Mouse (Mus musculus): Measurements from ENCODE around the gene Cdkl1. TPM values are rescaled to one million over a fixed set of nuclear protein-coding genes. Genes with fewer than 3 reads are reported as not detected.

Cdkl1 gene
- total and polyA plus RNA-seq, 3 experiments, result 0.27 to 2.6 (median 1.3) TPM

DNA sequence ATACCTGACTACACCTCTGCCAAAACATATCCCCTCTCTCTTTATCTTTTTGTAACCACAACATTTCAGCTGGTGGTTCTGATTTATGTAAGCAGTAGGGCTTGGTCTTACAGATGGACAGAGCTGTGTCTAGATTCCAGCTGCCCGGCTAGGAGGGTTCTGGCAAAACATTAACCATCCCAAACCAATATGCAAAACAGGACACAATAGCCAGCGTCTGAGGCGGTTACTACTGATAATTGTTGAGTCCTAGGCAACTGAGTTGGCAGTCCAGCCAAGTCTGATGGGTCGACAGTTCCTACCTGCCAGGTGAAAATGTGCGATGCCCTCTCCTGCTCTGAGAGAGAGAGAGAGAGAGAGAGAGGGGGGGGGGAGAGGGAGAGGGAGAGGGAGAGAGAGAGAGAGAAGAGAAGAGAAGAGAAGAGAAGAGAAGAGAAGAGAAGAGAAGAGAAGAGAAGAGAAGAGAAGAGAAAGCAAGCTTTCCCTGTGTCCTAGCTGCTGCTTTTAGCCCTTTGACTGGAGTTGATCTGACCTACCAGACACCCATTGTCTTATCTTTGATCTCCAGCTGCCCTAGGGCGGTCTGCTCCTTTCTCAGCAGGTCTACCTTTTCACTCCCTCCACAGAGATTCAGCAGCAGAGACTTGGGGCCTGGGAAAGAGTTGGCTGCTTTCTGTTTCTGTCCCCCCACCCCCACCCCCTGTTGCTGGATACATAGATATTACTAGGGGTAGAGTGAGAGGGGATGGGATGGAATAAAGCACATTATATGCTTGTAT is 7.6 kb downstream of the Cdkl1 start:
- no peak for DNase-seq

DNA sequence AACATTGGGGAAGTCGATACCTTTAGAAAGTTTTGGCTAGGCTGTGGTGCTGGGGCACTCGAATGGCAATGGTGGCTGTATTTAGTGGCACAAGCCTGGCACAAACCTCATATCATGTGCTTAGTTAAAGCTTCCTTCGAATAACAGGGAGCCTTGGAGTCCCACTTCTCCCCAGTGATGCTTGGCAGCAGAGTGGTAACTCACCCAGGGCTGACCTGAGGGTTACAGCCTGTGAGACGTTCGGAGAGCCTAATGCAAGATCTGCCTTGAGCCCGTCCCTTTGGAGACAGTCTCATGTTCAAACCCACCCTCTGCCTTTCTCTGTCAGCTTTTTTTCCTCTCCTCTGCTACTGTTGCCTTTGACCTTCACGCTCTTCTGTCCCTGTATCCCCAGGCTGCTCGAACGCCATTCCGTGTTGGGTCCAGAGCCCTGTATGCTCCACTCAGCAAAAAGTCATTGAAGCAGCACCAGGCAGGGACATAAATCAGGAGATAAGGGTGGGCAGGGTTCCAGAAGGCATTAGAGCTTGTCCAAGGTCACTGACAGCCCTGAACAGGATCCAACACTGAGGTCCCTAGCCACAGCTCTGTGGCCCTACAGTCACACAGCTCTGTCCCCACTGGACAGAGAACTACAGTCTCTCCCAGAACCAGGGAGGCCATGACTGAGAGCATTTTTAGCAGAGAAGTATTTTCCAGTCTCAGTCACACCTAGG is 9.0 kb downstream of the Cdkl1 start:
- peak; percentile 91 for DNase-seq

GRCm38 (mm10) chr12:69781480-69781879 is 9.6 kb downstream of the Cdkl1 start:
- DNase-seq, result no peak

- DNase-seq, result no peak
Observed at GRCm38 (mm10) chr12:69777957-69778356, 13.1 kb downstream of the Cdkl1 start.

- DNase-seq, result no peak
Observed at GRCm38 (mm10) chr12:69777341-69777730, 13.7 kb downstream of the Cdkl1 start.

GRCm38 (mm10) chr12:69776607-69777340 is 14.3 kb downstream of the Cdkl1 start:
- no peak for DNase-seq

DNA sequence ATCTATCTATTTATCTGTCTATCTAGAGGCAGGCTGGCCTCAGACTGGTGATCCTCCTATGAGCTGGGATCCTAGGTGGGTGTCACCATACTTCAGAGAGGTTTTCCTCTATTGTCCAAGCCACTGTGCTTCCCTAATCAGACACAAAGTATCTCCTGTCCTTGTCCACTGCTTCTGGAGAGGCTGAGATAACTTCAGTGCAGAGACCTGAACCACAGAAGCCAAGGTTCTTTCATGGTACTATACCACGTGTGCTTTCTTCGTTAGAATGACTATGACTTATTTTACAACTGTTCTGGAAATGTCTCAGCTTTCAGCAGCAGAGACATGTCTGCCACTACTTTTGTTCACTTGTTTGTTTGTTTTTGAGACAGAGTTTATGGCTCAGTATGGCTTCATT is 22.2 kb downstream of the Cdkl1 start:
- DNase-seq, result no peak

- DNase-seq, result no peak
Observed at GRCm38 (mm10) chr12:69767476-69768258, 23.4 kb downstream of the Cdkl1 start.

GRCm38 (mm10) chr12:69766185-69766904 is 24.7 kb downstream of the Cdkl1 start:
- peak; percentile 41 for DNase-seq

DNA sequence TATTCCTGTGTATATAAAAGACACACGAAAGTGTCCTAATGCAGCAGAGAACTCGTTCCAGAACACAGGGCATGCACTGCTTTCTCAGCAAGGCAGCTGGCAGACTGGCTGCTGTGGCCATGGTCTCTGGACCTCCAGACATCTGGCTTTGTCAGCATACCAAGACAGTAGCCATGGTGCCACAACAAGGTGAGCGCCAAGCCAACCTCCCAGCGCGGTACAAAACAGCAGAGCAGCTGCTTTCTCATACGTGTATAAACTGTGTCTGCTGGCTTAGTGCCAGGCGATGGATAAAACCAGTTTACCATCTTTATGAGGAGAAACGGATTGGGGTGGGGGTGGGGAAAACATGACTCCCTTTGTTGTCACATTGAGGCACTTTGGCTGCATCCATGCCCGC is 25.5 kb downstream of the Cdkl1 start:
- no peak for DNase-seq

GRCm38 (mm10) chr12:69761603-69762002 is 29.5 kb downstream of the Cdkl1 start:
- DNase-seq, result peak; percentile 29

- no peak for DNase-seq
Observed at GRCm38 (mm10) chr12:69760743-69761406, 30.2 kb downstream of the Cdkl1 start.

GRCm38 (mm10) chr12:69760014-69760413 is 31.1 kb downstream of the Cdkl1 start:
- DNase-seq, result no peak

GRCm38 (mm10) chr12:69759267-69759885 is 31.7 kb downstream of the Cdkl1 start:
- DNase-seq, result no peak

DNA sequence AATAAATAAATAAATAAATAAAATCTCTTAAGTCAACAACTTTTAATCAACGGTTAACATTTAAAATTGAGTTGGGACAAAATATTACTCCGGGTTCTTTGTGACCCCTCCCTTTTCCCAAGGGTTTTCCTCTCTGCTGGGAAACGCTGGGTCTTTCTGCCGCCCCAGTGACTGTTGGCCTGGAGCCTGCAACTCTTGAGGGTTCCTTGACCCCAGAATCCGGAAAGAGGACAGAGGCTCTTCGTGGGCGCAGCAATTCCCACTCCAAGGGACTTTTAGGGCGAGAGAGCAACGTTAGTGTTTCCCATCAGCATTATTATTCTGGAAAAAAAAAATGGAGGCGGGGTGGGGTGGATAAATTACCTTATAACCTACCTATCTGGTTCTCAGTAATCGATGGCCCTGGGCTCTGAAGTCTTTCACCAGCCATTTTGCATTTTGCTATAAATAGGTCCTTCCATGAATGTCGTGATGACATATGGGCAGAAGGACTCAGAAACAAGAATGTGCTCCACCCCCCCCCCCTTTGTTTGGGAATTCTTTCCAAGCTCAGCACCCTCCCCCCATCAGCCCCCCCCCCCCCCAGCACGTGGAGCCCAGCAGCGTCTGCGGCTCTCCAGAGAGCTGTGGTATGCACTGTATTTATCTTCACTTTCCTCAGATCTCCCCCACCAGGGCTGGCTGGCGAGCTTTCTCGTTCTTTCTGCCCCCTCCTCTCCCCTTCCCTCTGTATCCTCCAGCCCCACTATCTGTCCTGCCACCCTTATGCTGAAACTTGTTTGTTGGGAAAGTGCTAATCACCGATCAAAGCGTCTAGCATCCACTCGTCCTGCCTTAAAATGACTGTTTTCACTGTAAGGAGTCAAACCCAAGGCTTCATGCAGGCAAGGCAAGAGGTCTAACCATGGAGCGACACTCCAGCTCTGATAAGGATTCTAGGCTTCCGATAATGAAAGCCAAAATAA is 32.6 kb downstream of the Cdkl1 start:
- DNase-seq, result peak; percentile 48

DNA sequence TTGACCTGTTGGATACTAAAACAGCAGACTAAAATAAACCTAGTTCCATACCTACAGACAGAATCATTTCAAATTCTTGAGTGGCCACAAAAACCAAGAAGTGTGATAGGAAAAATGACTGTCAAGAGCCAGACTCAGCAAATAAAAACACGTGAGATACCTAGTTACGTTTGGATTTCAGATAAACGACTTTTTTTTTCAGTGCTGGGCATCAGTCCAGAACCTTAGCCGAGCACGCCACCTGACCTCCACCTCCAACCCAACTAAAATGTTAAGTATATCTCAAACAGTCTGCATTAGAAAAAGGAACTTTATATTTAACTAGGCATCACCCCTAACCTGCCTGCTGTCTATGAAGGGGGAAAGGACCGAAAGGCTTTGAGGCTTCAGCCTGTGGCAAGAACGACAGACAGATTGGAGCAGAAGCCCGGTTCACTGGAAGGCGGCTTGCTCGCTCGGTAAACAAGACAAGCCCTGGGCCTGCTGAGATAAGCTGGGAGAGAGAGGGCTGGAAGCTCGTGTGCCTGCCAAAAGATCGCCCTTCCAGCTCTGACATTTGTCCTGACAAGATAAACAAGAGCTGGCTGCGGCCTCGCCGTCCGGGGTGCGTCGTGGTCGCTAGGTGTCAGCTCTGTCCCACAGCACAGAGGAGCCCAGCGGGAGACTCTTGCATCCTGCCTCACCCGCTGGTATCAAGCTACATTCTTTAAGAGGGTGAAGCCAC is 33.5 kb downstream of the Cdkl1 start:
- peak; percentile 95 for DNase-seq

DNA sequence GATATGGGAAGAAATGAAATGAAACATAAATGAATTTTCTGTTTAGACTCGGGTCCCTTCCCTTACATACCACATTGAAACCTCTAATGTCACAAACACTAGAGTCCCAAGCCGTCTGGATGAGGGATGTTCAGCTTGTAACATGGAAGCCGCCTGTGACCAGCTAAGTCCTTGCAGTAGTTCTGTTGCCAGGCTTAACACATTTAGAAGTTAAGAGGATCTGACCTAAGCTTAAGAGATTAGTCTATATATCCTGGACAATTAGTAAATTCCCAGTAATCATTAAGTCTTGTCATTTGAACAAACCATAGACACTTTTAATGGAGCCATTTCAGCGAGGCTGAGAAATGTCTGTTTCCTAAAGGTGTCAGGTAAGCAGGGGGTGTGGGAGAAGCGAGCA is 35.1 kb downstream of the Cdkl1 start:
- DNase-seq, result no peak

DNA sequence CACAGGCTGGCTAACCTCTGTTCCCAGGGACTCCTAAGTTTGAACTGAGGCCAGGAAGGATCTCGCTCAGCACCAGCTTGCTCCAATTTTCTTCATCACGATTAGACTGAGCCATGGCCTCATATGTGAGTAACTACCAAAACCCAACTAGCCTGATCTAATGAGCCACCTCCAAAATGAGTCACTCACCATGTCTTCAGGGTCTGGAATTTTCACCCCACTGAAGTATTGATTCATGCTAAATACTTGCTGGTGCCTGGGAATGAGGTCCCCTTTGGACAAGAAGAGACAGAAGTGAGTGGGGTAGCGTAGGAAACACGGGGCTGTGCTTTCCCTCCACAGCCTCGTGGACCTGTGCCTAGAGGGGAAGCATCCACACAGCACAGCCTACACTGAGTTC is 37.1 kb downstream of the Cdkl1 start:
- no peak for DNase-seq
